Mouse (Mus musculus): ENCODE results near the gene Fam122b.

DNA sequence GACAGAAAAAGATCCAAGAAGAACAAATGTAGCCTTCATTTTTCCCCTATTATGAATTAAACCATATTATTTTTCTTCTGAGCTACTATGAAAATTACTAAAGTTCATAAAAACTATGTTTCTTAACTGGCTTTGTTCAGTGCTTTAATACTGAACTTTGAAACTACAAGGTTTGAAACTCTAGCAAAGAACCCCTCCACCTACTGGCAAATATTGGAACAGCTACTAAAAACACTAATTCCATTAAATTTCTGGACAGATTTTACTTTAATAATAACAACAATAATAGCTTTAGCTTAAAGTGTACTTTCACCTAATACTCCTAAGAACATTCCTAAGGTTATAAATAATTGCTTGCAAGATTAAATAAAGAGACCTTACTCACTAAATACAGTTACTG, 14.4 kb downstream of the Fam122b start:
- TF ChIP-seq GATA1 (IDR thresholded peaks at IDR 0.05; ENCODE audit: borderline replicate concordance, low read length), result no peak
- TF ChIP-seq FLI1 (IDR thresholded peaks at IDR 0.05; ENCODE audit: low read length), result no peak
